Mouse (Mus musculus) hindbrain, embryonic 16.5 days (tissue): ENCODE measurements around the gene Gm44579. TPM values are rescaled to one million over a fixed set of nuclear protein-coding genes. Genes with fewer than 3 reads are reported as not detected.

ENCODE experiments used
- ATAC-seq: fragments of 200-750 bp; cut with Nextera tagmentation; 2 replicates; pipeline ENCODE4 v1.8.0; 2017; ENCODE audit warnings: moderate TSS enrichment, moderate library complexity
- H3K27ac ChIP-seq: fragments of 300-500 bp; sonication (generic); 2 replicates; pipeline ENCODE4 v1.5.1; 2014; ENCODE audit warnings: low read depth, mild to moderate bottlenecking, control low read depth, low read length, moderate library complexity
- H3K27me3 ChIP-seq: fragments of 300-500 bp; sonication (generic); replicated peaks from 2 replicates; pipeline ENCODE4 v1.6.1; 2014; ENCODE audit warnings: low read length; ENCODE audit not compliant: control insufficient read depth, insufficient read depth
- H3K36me3 ChIP-seq: fragments of 300-500 bp; sonication (generic); 2 replicates; pipeline ENCODE4 v1.6.1; 2014; ENCODE audit warnings: mild to moderate bottlenecking, low read length, moderate library complexity, mixed read lengths; ENCODE audit not compliant: control insufficient read depth, insufficient read depth
- H3K4me1 ChIP-seq: fragments of 300-500 bp; sonication (generic); 2 replicates; pipeline ENCODE4 v1.6.1; 2014; ENCODE audit warnings: low read depth, low read length; ENCODE audit not compliant: control insufficient read depth, insufficient read depth
- H3K4me2 ChIP-seq: fragments of 300-500 bp; sonication (generic); 2 replicates; pipeline ENCODE4 v1.6.1; 2014; ENCODE audit warnings: mild to moderate bottlenecking, low read length, control low read depth, moderate library complexity
- H3K4me3 ChIP-seq: fragments of 300-500 bp; sonication (generic); 2 replicates; pipeline ENCODE4 v1.5.1; 2014; ENCODE audit warnings: mild to moderate bottlenecking, low read length, control low read depth, moderate library complexity
- H3K9ac ChIP-seq: fragments of 300-500 bp; sonication (generic); 2 replicates; pipeline ENCODE4 v1.6.1; 2014; ENCODE audit warnings: low read depth, mild to moderate bottlenecking, control low read depth, low read length, moderate library complexity
- H3K9me3 ChIP-seq: fragments of 300-500 bp; sonication (generic); 2 replicates; pipeline ENCODE4 v1.6.1; 2014; ENCODE audit warnings: mild to moderate bottlenecking, low read length, moderate library complexity; ENCODE audit not compliant: control insufficient read depth
- WGBS: fragments of 180-500 bp; shearing (Covaris S2); extraction: QIAGEN DNeasy Blood & Tissue Kit; methylation state at CpG from one replicate; pipeline ENCODE4 v1.1.7; 2014; 5-methylcytosine and 5-hydroxymethylcytosine counted together
- polyA plus RNA-seq: library from polyadenylated mRNA; unstranded; fragments of >200 nt; fragmentation: Nextera tagmentation; extraction: Ambion mirVana; gene quantifications from 2 replicates; pipeline ENCODE4 v1.2.1, GENCODE M21; 2015

Gm44579 gene
- polyA plus RNA-seq, 1 experiment from 2014 or later = not detected

GRCm38 (mm10) chr15:98213336-98213870, 7.4 kb downstream of the Gm44579 start:
- H3K4me1 ChIP-seq = no peaks in the 10 kb centered on the region
- H3K4me2 ChIP-seq = no peak overlapping the region
- no peak for ATAC-seq
- H3K27me3 ChIP-seq = no peaks in the 10 kb centered on the region
- no peaks in the 10 kb centered on the region for H3K36me3 ChIP-seq
- 76% methylated on average over 5 of the region's 5 CpGs for WGBS
- H3K27ac ChIP-seq = no peak overlapping the region
- no peaks in the 10 kb centered on the region for H3K9me3 ChIP-seq
- no peak overlapping the region for H3K4me3 ChIP-seq
- no peak overlapping the region for H3K9ac ChIP-seq

GRCm38 (mm10) chr15:98209676-98210075, 11.1 kb downstream of the Gm44579 start:
- Histone ChIP-seq H3K27ac (no peak overlapping the region), H3K36me3 (no peaks in the 10 kb centered on the region), H3K4me1 (no peaks in the 10 kb centered on the region), H3K27me3 (no peaks in the 10 kb centered on the region), H3K9ac (no peak overlapping the region), H3K4me2 (no peak overlapping the region), H3K9me3 (no peaks in the 10 kb centered on the region), H3K4me3 (no peak overlapping the region)
- no peak for ATAC-seq
- 86% methylated on average over 7 of the region's 7 CpGs for WGBS

- WGBS = 56% methylated on average over 3 of the region's 3 CpGs
- Histone ChIP-seq H3K36me3 (no peaks in the 10 kb centered on the region), H3K4me2 (no peak within 1 kb of the TSS), H3K9ac (no peak within 1 kb of the TSS), H3K9me3 (no peaks in the 10 kb centered on the region), H3K4me1 (no peaks in the 10 kb centered on the region), H3K27ac (no peak within 1 kb of the TSS), H3K4me3 (no peak within 1 kb of the TSS), H3K27me3 (no peaks in the 10 kb centered on the region)
- no peak for ATAC-seq
These were observed 25.3 kb downstream of the Gm44579 start, which contains the start of gene Olfr288 for GRCm38 (mm10) chr15:98195442-98195841. Gene Olfr288 (minus strand): TSS chr15:98195542.

GRCm38 (mm10) chr15:98184456-98184855, 36.3 kb downstream of the Gm44579 start:
- Histone ChIP-seq H3K36me3 (no peaks in the 10 kb centered on the region), H3K27me3 (no peaks in the 10 kb centered on the region), H3K27ac (no peak overlapping the region), H3K4me2 (no peak overlapping the region), H3K9ac (no peak overlapping the region), H3K4me1 (peaks cover 3% of the 10 kb centered on the region), H3K4me3 (no peak overlapping the region), H3K9me3 (no peaks in the 10 kb centered on the region)
- WGBS = 75% methylated on average over 4 of the region's 4 CpGs
- ATAC-seq = no peak

- Histone ChIP-seq H3K27me3 (no peaks in the 10 kb centered on the region), H3K4me2 (no peak overlapping the region; the same call in 1 of the 2 replicates), H3K36me3 (no peaks in the 10 kb centered on the region), H3K4me1 (peaks cover 3% of the 10 kb centered on the region), H3K27ac (no peak overlapping the region), H3K9me3 (no peaks in the 10 kb centered on the region), H3K4me3 (no peak overlapping the region), H3K9ac (no peak overlapping the region)
- WGBS = 75% methylated on average over 12 of the region's 12 CpGs
- ATAC-seq = no peak
These were observed 38.8 kb downstream of the Gm44579 start for GRCm38 (mm10) chr15:98181856-98182570.

GRCm38 (mm10) chr15:98181132-98181711, 39.6 kb downstream of the Gm44579 start:
- Histone ChIP-seq H3K9ac (peak overlapping the region; percentile 49), H3K36me3 (no peaks in the 10 kb centered on the region), H3K4me3 (peak overlapping the region; percentile 41), H3K4me2 (peak overlapping the region; percentile 86), H3K27me3 (0 out of 2 replicates have a peak, but pooled peaks cover 2% of the 10 kb centered on the region), H3K4me1 (peaks cover 3% of the 10 kb centered on the region), H3K9me3 (no peaks in the 10 kb centered on the region), H3K27ac (peak overlapping the region; percentile 63)
- ATAC-seq = peak; percentile 99
- WGBS = under 1% methylated on average over 30 of the region's 30 CpGs

- Histone ChIP-seq H3K9me3 (no peaks in the 10 kb centered on the region), H3K4me2 (peak overlapping the region; percentile 86), H3K27ac (peak overlapping the region; percentile 63), H3K9ac (peak overlapping the region; percentile 49), H3K27me3 (0 out of 2 replicates have a peak, but pooled peaks cover 2% of the 10 kb centered on the region), H3K4me3 (peak overlapping the region; percentile 41), H3K36me3 (no peaks in the 10 kb centered on the region), H3K4me1 (peaks cover 3% of the 10 kb centered on the region)
- WGBS = 4% methylated on average over 26 of the region's 26 CpGs
- ATAC-seq = no peak
These were observed 40.1 kb downstream of the Gm44579 start for GRCm38 (mm10) chr15:98180567-98181131.

GRCm38 (mm10) chr15:98177320-98177719, 43.5 kb downstream of the Gm44579 start:
- H3K27ac ChIP-seq = no peak overlapping the region
- no peaks in the 10 kb centered on the region for H3K36me3 ChIP-seq
- peaks cover 5% of the 10 kb centered on the region for H3K4me1 ChIP-seq
- no peak overlapping the region for H3K4me2 ChIP-seq
- no peaks in the 10 kb centered on the region for H3K9me3 ChIP-seq
- no peak overlapping the region for H3K9ac ChIP-seq
- H3K27me3 ChIP-seq = 0 out of 2 replicates have a peak, but pooled peaks cover 2% of the 10 kb centered on the region
- 72% methylated on average over 3 of the region's 3 CpGs for WGBS
- no peak for ATAC-seq
- H3K4me3 ChIP-seq = no peak overlapping the region

- no peak overlapping the region for H3K27ac ChIP-seq
- no peaks in the 10 kb centered on the region for H3K9me3 ChIP-seq
- no peak for ATAC-seq
- peaks cover 6% of the 10 kb centered on the region for H3K4me1 ChIP-seq
- no peaks in the 10 kb centered on the region for H3K36me3 ChIP-seq
- no peak overlapping the region for H3K9ac ChIP-seq
- H3K4me3 ChIP-seq = no peak overlapping the region
- 0 out of 2 replicates have a peak, but pooled peaks cover 2% of the 10 kb centered on the region for H3K27me3 ChIP-seq
- WGBS = 34% methylated on average over 8 of the region's 8 CpGs
- peak overlapping the region; percentile 18; the same call in 1 of the 2 replicates for H3K4me2 ChIP-seq
These were observed 47.0 kb downstream of the Gm44579 start for GRCm38 (mm10) chr15:98173821-98174220.
